In genomic region chr10:39322143-39322542, GRCm38 (mm10) we compare ENCODE assay signal across 9 mouse cellular contexts. TPM values are rescaled to one million over a fixed set of nuclear protein-coding genes. Genes with fewer than 3 reads are reported as not detected.
DNase-seq lines count a peak whose midpoint lies in the region; ATAC-seq and TF ChIP-seq lines count a peak whose summit lies in the region.
"Had no signal": no experiment of that assay in that cellular context is flagged by ENCODE, and none has a peak within 500 bp of the region (broad histone marks: within the 10 kb centered on the region; RNA-seq: fewer than 3 reads in every experiment).

No protein-coding gene starts in this region.

- peak; percentile 13 to 21 for DNase-seq in heart, postnatal 10 days
- no peak for DNase-seq in heart, adult 8-10 months (ENCODE audit: low spot score)
- peak; percentile 34 for DNase-seq in midbrain, postnatal 0 days (ENCODE audit: low spot score)
- DNase-seq in midbrain, embryonic 10.5 days (ENCODE audit: low spot score), result no peak
- DNase-seq in lung, postnatal 4 days, result peak; percentile 25 to 32
- DNase-seq in thymus, postnatal 25 days, result no peak
- no peak for DNase-seq in thymus, adult 2 months
- DNase-seq: kidney, postnatal 10 days had no signal

- peaks cover 7% of the 10 kb centered on the region; the same call in 1 of the 2 replicates for H3K4me1 ChIP-seq in midbrain, postnatal 0 days (ENCODE audit: insufficient read depth, low read length)
- H3K4me1 ChIP-seq in midbrain, embryonic 10.5 days, result peaks cover 8% of the 10 kb centered on the region; the same call in 1 of the 2 replicates
- H3K4me1 ChIP-seq in brown adipose tissue, adult 24 weeks (ENCODE audit: control insufficient read depth, insufficient read depth, insufficient read length, low read length), result peaks cover 2% of the 10 kb centered on the region; the same call in 1 of the 2 replicates
- no peaks in the 10 kb centered on the region for H3K4me1 ChIP-seq in thymus, adult 2 months (replicated peaks; ENCODE audit: control insufficient read depth, insufficient read depth, low read length)

- no peak for TF ChIP-seq CTCF in midbrain, postnatal 0 days (IDR thresholded peaks at IDR 0.05)
- TF ChIP-seq CTCF in thymus, adult 2 months (IDR thresholded peaks at IDR 0.05; ENCODE audit: borderline replicate concordance, control insufficient read depth, extremely low read depth, insufficient read depth, low read length, poor library complexity), result no peak

- H3K4me2 ChIP-seq in midbrain, postnatal 0 days (ENCODE audit: low read depth, low read length, poor library complexity, severe bottlenecking), result no peak overlapping the region

- WGBS in midbrain, postnatal 0 days, result 64% methylated on average over 4 of the region's 4 CpGs
- WGBS in midbrain, embryonic 10.5 days, result 90% methylated on average over 4 of the region's 4 CpGs
- 86% methylated on average over 4 of the region's 4 CpGs for WGBS in thymus, adult 2 months

- intact Hi-C loops in heart, postnatal 10 days (cut with DNase I), result no loop called here

- no peak overlapping the region for H3K27ac ChIP-seq in midbrain, postnatal 0 days (ENCODE audit: low read depth, low read length)
- no peak overlapping the region for H3K27ac ChIP-seq in midbrain, embryonic 10.5 days (replicated peaks)
- peak overlapping the region; percentile 54 for H3K27ac ChIP-seq in brown adipose tissue, adult 24 weeks (replicated peaks; ENCODE audit: low read depth, low read length)
- no peak overlapping the region for H3K27ac ChIP-seq in thymus, adult 2 months (ENCODE audit: control insufficient read depth, insufficient read depth, low read length)

- no peaks in the 10 kb centered on the region for H3K9me3 ChIP-seq in midbrain, postnatal 0 days (ENCODE audit: low read length)
- no peaks in the 10 kb centered on the region for H3K9me3 ChIP-seq in midbrain, embryonic 10.5 days (replicated peaks)

- no peak for ATAC-seq in midbrain, postnatal 0 days (ENCODE audit: low FRiP score)

- no peaks in the 10 kb centered on the region for H3K27me3 ChIP-seq in midbrain, postnatal 0 days (ENCODE audit: insufficient read depth, low read length)
- H3K27me3 ChIP-seq in midbrain, embryonic 10.5 days (ENCODE audit: low read depth, poor library complexity, severe bottlenecking), result no peaks in the 10 kb centered on the region
- H3K27me3 ChIP-seq in thymus, adult 2 months (ENCODE audit: control insufficient read depth, insufficient read depth, low read length), result no peaks in the 10 kb centered on the region

- H3K36me3 ChIP-seq in midbrain, postnatal 0 days (ENCODE audit: insufficient read depth, low read length), result no peaks in the 10 kb centered on the region
- no peaks in the 10 kb centered on the region for H3K36me3 ChIP-seq in midbrain, embryonic 10.5 days
- H3K36me3 ChIP-seq in thymus, adult 2 months (ENCODE audit: control insufficient read depth, insufficient read depth, low read length), result no peaks in the 10 kb centered on the region

- no peak overlapping the region for H3K9ac ChIP-seq in midbrain, postnatal 0 days (replicated peaks; ENCODE audit: low read length, poor library complexity, severe bottlenecking)

- no peak for TF ChIP-seq POLR2A in thymus, adult 2 months (IDR thresholded peaks at IDR 0.05; ENCODE audit: control insufficient read depth, extremely low read depth, insufficient read depth, low read length, poor library complexity)

- no peak overlapping the region for H3K4me3 ChIP-seq in midbrain, postnatal 0 days (ENCODE audit: low read depth, low read length)
- no peak overlapping the region for H3K4me3 ChIP-seq in midbrain, embryonic 10.5 days
- H3K4me3 ChIP-seq in brown adipose tissue, adult 24 weeks (ENCODE audit: insufficient read depth, low read depth, low read length), result no peak overlapping the region
- no peak overlapping the region for H3K4me3 ChIP-seq in thymus, adult 2 months (ENCODE audit: control insufficient read depth, insufficient read depth, low read length)

RNA-seq across cellular contexts. Expression of gene Fyn, which starts 46.5 kb away (rescaled TPM):
- total RNA-seq in heart, postnatal 10 days (2021), result 10 to 100 TPM; 52.2 to 55.5 TPM
- total RNA-seq in heart, adult 8-10 months (2022), result 10 to 100 TPM; 22.4 to 27.6 (median 24.2) TPM
- 121 and 133 TPM in 2 replicates for total RNA-seq in midbrain, postnatal 0 days (2014; rRNA removed)
- 75.6 and 82.9 TPM in 2 replicates for polyA plus RNA-seq in midbrain, postnatal 0 days (2015; fragmentation: Nextera tagmentation; extraction: Ambion mirVana)
- 24.3 and 28.9 TPM in 2 replicates for polyA plus RNA-seq in midbrain, embryonic 10.5 days (2016; fragmentation: Nextera tagmentation; extraction: Ambion mirVana)
- polyA plus RNA-seq in brown adipose tissue, adult 24 weeks (2012; ENCODE audit: insufficient read depth, insufficient read length, missing spikeins), result 7.1 and 7.6 TPM in 2 replicates
- polyA plus RNA-seq in thymus, adult 2 months (2012; rRNA removed), result 74.6 and 76.1 TPM in 2 replicates

Comparison
In these comparisons a context has a peak if more than half of its experiments do, and no peak if none do; other contexts are left out.
1. DNase-seq: peak in heart, postnatal 10 days (2 of 2), midbrain, postnatal 0 days (single experiment) and lung, postnatal 4 days (2 of 2); none in heart, adult 8-10 months (single experiment), midbrain, embryonic 10.5 days (single experiment), thymus, postnatal 25 days (single experiment) and thymus, adult 2 months (single experiment).